Mouse (Mus musculus): Measurements from ENCODE around the gene Igsf9.

Igsf9 gene

DNA sequence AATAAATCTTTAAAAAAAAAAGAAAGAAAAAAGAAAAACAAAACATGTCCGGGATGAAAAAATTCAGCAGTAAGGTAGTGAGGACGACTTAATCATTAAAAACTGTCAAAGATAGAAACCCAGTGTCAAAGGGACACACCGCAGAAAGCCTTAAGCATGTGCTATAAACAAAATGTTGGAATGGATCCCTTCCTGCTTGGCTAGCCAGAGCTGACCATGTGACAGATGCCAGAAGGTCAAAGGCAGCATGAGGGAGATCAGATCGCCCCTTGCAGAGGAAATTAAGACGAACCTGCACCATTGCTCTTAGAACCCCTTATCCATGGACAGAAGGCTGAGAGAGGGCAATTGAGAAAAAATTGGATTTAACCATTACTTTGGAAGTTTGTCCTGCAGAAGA lies 12.2 kb upstream of the Igsf9 start:
- DNase-seq, result no peak

DNA sequence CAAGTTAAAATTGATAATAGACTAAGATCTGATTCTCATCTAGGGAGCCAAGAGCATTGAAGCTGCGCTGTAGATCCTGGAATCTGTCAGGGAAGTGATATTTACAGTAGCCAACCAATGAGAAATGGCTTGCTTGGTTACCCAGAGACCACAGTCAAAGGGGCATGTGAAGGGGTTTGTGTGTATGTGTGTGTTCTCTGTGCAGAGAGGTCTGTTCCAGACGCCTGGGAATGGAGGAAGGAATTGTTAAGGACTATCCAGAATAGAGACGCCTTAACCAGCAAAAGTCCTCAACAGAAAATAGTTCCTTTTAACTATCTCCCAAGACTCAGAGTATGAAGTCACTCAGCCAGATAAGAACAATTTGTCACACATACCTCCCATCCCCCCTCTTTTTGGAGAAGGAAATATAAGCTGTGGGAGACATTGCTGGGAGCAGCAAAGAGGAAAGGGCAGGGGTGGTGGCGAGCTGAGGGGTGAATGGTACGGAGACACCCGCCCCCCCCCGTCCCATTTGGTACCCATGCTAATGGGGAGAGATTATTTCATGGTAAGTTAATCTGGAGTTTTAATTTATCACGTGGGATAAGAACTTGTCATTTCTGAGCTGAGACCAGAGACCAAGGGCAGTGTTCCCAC lies 11.7 kb upstream of the Igsf9 start:
- no peak for DNase-seq

DNA sequence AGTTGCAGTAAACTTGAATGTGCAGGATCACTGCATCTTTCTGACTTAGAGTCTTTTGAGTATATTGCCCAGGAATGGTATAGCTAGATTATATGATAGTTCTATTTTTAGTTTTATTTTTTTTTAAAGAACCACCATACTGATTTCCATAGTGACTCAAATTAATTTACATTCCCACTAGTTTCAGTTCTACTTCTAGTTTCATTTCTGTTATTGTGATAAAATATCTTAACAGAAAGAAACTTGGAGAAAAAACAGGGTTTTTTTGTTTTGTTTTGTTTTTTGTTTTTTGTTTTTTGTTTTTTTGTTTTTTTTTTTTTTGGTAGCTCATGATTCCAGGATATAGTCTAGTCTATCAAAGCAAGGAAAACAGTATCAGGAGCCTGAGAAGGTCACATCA lies 8.7 kb upstream of the Igsf9 start:
- DNase-seq, result no peak

DNA sequence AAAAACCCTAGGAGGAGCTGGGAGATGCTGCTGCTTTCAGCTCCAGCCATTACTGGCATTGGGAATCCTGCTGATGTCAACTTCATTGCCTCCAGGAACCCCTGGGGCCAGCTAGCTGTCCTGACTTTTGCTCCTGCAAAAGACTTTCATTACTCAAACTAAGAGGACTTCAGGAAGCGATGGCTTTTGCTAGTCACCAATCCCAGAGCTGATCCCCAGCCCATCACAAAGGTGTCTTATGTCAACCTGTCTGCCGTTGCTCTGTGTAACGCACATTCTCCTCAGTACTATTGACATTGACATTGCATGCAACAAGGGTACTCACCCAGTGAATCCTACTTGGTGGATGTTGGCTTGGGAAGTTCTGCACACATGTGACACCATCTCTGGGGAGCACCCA lies 7.4 kb upstream of the Igsf9 start:
- no peak for DNase-seq

DNA sequence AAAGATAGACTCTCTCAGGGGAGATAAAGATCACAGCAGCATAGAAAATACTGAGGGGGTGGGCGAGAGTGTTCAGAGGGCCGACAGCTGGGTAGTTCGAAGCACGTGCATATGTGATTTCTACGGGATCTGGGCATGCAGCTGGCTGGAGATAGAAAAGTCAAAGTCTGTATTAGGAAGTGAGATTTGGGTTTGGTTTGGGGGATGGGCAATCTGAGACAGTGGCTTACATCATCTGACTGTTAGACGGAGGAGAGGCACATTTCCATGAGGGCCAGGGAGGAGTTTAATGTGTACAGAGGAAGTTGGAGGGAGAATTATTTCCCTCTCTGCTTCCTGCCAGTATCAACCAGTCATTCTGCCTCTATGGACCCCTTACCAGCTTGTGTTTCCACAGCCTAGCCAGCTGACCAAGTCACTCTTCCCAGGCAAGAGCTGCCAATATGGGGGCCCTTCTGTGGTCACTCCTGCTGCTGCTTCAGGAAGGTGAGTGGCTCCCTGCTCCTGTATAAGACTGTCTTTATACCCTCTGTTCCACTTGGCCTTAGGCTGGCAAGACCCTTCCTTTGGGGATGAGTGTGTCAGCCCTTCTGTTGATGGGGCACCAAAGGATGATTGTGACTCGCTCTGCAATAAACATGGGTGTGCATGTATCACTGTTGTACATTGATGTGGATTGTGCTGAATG lies 6.4 kb upstream of the Igsf9 start, which contains the start of gene Slamf9:
TSS of gene Slamf9 (plus strand) at position 305 of the 688 bp plus-strand sequence.
- DNase-seq, result no peak

DNA sequence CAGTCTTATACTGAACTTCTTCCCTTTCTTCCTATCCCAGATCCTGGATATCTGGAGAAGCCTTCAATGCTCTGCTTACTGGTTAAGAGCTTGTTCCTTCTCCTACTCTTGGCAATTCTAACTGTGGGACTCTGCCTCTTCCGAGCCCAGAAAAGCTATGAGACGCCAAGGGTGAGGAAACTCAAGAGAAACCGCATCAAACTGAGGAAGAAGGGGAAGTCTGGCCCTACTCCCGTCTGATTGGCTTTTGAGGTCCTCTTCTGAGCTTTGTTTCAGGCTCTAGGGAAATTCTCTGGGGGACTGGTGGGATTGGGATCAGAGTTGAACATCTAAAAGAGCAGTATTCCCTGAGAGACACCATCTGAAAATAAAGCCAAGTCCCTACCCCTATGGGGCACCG lies 3.6 kb upstream of the Igsf9 start:
- no peak for DNase-seq

DNA sequence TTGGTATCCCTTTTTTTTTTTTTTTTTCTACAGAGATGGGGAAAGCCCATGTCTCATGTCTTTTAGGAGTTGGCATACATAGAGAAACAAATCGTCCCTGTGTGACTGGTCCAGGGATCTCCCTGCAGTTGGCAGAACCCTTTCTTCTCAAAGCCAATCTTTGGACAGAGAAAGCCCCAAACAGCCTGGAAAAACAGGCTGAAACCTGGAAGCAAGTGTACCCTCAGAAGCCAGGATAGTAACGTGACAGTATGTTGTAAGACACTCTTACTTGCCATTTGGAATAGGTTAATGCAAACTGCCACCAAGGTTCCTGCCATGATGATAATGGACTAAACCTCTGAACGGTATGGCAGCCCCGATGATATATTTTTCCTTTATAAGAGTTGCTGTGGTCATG lies 1.2 kb upstream of the Igsf9 start:
- DNase-seq, result no peak

DNA sequence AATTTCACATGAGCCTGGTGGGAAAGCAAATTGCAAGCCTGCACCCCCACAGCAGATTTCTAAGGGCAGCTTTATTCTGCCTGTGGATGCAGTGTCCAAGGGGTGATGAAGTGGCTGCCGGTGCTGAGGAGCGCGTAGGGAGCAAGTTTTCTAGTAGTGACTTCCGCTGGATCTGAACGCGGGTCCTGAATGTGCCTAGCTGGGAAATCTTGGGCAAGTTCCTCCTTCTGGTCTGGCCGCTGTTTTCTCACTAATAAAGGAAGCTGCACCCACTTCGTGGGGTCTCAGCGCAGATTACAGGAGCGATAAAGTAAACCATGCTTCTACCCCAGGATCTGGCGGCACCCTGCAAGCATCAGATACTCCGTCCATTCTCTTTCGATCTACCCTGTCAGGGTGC lies 477 bp upstream of the Igsf9 start:
- DNase-seq, result no peak

DNA sequence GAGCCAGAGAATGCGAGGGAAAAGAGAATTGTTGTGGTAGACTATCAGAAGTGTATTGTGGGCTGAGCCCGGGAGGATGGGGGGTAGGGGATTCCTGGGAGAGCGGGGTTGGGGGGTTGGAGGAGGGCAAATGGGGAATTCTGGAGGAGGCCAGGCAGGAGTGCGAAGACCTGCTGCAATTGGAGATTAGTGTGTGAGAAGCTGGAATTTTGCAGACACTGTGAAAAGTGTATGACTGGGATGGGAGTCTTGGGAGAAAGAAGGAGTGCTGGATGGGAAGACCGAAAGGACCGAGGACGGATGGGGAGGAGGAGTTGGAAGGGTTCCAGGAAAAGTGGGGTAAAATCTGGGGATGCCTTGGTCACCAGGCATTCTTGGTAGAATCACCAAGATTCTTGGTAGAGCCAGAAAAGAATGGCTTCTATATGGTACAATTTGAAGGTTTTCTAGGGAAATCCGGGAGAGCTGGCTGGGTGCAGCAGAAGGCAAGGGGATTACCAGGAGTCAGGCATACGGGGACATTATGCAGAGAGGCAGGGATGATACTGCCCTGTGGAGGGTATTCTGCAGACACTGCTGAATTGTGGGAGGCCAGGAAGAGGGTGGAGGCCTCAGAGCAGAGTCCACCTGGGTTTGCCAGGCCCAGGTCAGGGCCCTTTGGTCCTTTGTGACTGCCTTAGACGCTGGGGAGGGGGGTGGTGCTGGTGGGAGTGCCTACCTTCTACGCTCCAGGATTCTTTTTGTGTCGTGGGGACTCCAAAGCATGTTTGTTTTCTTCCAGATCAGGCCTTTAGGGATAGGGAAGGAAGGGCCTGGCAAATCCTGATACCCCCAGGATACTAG lies 1.2 kb downstream of the Igsf9 start:
- peak; percentile 21 for DNase-seq

DNA sequence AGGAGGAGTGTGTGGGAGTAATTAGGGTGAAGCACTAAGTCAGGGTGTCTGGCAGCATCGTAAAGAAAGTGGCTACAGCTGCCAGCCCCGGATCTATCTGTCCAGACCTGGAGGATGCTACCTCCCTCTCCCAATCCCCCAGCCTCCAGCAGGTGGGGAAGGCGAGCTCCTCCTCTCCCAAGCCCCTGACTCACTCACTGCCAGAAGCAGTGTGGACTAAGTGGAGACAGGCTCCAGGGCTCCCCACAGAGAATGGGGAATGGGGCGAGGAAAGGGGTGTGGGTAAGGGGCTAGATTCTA lies 1.7 kb downstream of the Igsf9 start:
- DNase-seq, result no peak

DNA sequence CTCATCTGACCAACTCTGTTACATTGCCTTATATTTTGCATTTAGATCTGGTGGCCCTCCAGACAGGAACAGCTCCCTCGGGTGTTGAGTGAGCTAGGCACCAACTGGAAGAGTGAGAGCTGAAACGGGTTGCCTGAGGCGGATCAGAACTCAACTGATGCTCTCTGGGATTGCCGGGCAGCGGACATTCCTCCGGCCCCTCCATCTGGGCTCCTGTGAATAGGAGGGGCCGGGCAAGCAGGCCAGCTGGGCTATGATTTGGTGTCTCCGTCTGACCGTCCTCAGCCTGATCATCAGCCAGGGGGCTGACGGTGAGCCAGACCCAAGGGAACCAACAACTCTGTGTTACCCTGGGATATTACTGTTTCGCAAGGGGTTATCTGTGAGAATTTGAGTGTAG lies 2.6 kb downstream of the Igsf9 start:
- no peak for DNase-seq

DNA sequence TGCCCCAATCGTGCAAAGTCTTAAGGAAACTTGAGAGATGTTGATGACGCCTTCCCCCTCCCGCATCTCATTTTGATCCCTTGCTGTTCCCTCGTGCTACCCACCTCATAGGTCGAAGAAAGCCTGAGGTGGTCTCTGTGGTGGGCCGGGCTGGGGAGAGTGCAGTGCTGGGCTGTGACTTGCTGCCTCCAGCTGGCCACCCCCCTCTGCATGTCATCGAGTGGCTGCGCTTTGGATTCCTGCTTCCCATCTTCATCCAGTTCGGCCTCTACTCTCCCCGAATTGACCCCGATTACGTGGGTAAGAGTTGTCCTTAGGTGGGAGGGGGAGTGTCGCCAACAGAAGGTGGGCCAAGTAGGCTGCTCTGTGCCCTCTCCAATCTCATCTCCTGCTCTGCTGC lies 3.1 kb downstream of the Igsf9 start:
- DNase-seq, result no peak

DNA sequence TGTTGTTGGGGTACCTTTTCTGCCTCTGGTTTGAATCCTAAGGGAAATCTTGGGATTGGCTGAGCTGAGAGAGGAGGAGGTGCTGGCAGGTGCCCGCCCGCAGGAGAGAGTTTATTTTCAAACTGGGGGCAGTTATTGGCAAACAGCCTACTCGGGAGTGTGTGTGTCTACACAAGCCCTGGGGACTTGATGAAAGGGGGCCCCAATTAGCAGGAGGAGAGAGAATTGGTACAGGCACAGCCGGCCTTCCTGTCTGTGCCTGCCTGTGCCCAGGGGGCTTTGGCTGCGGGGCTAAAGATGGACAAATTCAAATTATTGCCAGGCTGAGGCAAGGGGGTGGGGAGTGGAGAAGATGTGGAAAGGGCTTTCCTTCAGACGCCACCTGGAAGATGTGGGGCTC lies 4.2 kb downstream of the Igsf9 start:
- no peak for DNase-seq

DNA sequence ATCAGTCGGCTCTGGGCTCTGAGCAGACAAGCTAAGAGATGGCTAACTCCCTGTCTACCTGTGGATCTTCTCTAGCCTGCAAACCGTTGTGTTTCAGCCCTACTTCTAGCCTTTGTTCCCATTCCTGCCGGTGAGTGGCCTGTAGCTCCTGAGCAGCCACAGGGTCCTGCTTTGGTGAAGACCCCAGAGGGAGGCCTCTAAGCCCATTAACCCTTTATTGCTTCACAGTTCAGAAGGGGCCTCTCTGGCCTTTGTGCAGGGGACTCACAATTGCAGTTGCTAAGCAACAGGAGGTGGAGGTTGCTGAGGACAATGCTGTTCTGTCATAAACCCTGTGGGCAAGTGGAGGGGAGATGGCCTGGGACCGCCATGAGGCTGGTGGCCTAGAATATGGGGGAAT lies 4.6 kb downstream of the Igsf9 start:
- DNase-seq, result no peak

DNA sequence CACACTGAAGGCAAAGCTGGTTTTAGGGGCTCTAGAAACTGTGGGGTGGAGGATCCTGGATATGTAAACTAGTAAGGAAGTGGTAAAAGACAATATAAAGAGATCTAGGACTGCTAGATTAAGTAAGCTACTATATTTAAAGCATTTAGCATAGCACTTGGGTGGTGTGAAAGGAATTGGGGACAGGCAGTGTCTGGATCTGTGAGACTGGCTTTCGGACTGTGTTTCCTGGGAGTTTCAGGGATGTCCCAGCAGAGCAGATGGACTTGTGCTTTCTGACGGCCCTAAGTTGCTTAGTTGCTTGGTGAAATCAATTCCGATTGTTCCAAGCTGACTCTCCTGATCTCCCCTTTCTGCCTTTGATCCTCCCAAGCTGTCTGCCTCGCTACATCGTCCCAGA lies 5.1 kb downstream of the Igsf9 start:
- no peak for DNase-seq

DNA sequence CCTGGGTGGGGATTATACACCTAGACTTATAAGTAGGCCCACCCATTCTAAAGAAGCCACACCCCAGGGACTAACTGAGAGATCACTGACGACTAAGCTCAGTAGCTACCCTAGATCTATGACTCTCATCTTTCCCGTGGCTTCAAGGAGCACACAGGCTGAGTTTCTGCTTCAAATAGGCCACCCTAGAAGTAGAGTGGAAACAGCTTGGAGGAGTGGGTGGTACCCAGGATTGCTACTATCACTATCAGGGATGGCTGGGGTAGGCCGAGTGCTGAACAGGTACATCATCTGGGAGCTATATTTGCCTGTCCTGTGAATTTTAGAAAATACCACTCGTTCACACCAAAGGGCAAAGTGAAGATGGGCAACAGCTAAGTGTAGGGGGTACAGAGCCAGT lies 6.3 kb downstream of the Igsf9 start:
- DNase-seq, result no peak

DNA sequence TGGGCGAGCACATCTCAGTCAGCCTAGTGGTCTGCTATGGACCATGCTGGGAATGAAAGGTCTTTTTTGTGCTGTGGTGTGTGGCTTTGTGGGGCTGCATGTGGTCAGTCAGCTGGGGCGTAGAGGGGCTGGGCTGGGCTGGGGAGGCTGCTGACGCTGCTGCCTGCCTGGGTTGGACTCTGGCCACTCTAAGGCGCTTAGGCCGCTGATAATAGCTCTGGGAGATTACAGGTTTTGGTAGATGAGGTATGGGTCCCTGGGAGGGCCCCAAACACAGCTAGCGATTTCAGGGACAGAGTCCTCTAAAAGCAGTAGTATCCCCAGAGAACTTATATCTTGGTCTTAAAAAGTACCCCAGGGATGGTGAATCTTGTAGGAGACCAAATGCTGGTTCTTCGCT lies 7.2 kb downstream of the Igsf9 start:
- DNase-seq, result no peak

DNA sequence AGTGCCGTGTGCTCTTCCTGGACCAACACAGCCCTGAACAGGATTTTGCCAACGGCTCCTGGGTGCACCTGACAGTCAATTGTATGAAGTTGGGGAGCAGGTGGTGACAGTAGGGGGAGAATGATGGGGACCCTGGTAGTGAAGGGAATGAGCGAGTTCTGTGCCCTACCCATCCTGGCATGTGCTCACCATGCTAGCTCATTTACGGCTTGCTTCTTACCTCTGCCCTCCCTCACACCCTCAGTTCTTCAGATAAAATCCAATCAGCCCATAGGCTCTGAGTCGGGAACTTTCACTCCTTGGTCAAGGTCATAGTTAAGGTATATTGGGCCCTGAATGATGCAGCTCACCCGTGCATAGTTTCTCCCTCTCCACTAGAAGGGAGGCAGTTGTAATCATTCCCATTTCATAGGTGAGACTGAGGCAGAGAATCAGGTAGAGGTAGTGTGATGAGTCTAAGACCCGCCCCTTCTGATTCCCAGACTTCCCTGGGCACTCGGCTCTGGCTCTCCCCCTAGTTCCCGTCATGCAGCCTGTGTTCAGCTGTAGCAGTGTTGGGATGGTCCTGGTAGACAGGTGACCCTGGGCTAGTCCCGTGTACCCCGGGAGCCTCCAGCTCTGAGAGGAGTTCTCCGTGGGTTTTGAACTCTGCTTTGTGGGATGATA lies 8.1 kb downstream of the Igsf9 start:
- DNase-seq, result no peak

DNA sequence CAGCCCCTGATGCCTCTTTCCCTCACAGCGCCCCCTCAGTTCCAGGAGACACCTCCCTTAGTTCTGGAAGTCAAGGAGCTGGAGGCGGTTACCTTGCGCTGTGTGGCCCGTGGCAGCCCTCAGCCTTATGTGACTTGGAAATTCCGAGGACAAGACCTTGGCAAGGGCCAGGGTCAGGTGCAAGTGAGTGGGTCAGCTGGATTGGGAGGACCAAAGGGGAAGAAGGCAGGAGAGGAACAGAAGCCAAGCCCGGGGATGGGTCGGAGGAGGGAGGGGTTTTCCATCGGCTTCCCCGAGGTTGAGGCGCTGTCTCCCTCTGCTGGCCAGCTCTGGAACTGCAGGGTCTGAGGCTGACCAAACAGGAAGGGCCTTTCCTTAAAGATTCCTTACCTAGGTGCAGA lies 8.7 kb downstream of the Igsf9 start:
- DNase-seq, result peak; percentile 75

DNA sequence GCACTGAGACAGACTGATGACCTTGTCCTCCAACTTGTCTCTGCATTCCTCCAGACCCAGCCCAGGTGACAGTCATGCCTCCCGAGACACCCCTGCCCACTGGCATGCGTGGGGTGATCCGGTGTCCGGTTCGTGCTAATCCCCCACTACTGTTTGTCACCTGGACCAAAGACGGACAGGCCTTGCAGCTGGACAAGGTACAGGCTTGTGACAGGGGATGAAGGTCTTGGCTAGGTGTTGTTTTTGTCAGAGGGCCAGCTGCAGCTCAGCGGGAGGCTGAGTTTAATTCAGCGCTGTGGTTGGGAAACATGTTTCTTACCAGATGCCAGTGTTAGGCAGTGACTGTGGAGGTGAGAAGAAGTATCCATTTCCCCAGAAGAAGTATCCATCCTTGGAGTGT lies 10.5 kb downstream of the Igsf9 start:
- DNase-seq, result no peak

DNA sequence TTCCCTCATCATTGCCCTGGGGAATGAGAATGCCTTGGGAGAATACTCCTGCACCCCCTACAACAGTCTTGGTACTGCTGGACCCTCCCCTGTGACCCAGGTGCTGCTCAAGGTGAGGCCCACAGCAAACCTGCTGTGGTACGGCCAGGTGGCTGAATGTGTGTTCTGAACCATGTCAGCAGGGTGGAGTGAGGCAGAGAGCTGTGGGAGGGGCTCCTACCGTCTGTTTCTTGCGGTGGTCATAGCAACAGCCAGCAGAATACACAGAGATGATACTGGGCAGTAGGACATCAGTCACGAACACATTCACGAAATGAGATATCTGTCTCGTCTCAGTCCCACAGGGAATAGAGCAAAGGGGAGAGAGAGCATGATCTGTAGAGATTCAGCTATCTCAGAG lies 11.9 kb downstream of the Igsf9 start:
- no peak for DNase-seq

DNA sequence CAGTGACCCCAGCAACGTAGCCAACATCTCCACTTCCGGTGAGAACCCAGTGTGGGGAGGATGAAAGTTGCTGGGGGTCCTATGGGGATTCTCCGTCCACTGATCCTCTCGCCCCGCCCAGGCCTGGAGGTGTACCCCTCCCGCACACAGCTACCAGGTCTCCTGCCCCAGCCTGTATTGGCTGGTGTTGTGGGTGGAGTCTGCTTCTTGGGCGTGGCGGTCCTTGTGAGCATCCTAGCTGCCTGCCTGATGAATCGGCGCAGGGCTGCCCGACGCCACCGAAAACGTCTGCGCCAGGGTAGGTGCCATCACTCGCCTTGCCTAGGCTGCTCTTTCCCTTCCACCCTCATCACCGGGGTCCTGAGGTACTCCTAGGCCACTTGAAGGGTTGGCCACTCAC lies 14.4 kb downstream of the Igsf9 start:
- no peak for DNase-seq

DNA sequence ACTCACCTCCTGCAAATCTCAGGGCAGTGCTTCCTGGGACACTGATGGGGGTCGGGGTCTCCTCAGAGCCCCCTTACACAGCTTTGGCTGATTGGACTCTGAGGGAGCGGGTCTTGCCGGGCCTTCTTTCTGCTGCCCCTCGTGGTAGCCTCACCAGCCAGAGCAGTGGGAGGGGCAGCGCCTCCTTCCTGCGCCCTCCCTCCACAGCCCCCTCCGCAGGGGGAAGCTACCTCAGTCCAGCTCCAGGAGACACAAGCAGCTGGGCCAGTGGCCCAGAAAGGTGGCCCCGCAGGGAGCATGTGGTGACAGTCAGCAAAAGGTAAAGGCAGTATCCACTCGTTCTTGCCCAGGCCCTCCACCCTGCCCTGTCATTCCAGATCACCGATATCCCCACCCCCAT lies 15.8 kb downstream of the Igsf9 start:
- DNase-seq, result no peak
